Mouse (Mus musculus) fibroblast of lung, adult 2 months (primary cell): Measurements from ENCODE around the gene Foxj3.

Experiments
- DNase-seq: peaks from one replicate; pipeline ENCODE4 v3.0.0-alpha.2; 2011; ENCODE audit warnings: low read depth

Gene Foxj3

DNA sequence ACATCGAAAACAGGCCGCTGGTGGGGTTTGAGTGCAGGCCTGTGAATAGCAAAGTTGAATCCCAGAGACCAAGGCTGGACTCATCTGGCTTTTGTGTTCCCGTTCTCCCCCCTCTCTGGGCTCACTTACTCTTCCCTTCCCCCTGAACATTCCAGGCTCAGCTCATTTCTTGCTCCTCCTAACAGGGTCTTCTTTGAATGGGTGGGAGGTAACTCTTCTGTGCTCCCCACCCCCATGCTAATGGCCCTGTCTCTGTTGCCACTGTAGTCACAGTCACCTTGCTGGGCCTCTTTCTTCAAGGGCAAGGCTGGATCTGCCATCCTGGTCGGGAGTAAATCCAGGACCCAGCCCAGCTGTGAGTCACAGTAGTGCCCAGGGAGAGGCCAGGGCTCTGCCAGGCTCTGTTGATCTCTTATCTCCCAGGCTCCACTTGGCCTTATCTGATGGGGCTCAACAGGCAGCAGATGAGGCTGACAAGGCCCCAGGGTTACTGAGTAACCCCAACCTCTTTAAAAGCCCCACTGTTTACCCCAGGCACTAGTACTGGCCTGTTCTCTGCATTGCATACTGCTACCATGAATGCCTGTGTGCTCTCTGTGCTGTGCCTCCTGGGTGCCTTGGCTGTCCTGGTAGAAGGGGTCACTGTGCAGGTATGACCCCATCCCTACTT is 100.5 kb downstream of the Foxj3 start, which contains the start of gene Guca2a:
Gene Guca2a, plus strand, starts transcription at position 529 of the 670 bp plus-strand sequence.
- DNase-seq: no peak

DNA sequence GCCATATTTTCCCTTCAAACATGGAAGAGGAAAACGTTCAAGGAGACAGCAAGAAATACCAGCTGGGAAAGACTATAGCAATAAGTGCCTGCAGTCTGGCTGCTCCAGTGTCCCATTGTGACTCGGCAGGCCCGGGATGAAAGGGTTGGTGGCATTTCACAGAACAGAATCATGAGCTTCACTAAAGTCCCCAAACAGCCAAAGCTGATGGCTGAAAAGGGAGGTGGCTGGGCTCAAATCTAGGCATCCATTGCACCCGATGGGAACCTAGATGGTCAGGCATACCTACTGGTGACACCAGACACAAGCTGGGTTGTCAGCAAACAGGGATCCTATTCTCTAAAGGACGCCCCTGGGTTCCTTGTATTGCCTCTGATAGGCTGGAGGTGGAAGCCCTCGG is 101.1 kb downstream of the Foxj3 start:
- DNase-seq: no peak

DNA sequence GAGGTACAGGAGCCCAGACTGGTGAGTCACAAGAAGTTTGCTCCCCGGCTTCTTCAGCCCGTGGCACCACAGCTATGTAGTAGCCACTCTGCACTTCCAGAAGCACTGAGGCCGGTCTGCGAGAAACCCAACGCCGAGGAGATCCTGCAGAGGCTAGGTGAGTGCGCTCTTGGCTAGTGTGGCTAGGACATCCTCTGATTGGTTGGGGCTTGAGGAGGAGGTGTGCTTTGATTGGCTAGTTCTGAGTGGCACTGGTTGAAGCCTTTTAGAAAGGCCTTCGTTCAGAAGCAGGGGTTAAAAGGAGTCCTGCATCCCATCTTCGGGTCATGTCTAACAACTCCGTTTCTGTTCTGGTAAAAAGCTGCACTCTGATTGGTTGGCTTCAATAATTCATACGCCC is 101.9 kb downstream of the Foxj3 start:
- no peak for DNase-seq

DNA sequence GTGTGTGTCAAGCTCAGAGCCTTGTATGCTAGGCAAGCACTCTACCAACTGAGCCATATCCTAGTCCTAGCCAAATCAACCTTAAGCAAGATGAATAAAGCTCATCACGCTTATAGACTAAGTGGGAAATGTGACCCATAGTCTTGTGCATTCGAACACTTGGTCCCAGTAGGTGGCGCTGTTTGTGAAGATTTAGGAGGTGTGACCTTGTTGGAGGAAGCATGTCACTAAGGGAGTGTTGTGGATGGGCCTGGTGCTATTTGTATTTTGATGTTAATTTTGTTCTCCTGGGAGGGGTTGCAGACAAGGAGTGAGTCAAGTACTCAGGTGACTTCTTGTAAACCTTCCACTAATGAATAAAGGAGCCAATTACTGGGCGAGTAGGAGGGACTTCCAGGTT is 105.9 kb downstream of the Foxj3 start:
- DNase-seq: no peak

DNA sequence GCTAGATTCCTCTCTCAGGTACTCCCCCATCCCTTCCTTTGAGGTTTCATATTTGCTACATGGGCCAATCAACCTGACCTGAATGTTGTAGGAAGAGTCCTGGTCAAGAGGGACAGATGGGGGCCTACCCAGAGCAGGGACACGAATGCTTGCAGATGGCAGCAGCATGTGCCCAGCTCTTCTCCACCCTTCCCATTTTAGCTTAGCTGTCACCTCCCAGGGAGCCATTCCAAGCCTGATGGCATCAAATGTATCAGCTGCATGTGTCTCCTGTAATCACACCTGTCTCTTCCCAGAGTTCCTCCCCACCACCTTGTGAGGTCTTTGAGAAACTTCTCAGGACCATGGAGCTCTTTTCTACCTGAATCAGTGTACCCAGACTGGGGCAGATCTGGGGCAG is 120.2 kb downstream of the Foxj3 start:
- no peak for DNase-seq

DNA sequence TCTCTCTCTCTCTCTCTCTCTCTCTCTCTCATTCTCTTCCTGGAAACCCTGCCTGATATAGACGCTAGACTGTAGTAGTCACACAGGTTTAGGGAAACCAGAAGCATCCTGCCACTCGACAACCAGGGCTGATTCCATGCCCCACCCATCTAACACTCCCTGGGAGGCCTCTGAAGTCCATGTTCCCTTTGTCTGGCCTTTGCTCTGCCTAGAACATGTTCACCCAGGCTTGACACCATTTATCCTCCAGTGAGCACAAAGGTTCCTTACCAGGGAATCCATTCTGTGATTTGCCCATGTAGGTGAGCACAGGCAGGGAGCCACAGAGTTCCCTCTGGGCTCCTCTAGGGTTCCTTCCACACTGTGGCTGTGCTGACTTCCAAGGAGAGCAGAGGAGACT is 121.4 kb downstream of the Foxj3 start:
- DNase-seq: no peak

DNA sequence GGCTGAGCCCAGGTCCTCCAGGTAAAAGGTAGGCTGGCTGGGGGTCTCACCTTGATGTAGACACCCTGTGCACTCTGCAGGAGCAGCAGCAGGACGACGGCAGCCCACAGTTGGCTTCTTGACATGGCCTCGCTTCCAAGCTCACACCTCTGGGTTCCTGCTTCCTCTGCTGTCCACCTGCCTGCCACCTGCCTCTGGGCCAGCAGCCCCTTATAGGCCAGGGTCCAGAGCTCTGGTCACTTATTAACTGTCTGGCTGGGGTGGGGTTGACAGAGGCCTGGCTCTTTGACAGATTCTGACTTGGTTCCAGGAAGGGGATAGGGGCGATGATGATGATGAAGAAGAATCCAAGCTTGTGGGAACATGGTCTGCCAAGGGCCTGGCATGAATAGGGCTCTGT is 121.9 kb downstream of the Foxj3 start, which contains the start of gene Guca2b:
Gene Guca2b, minus strand, starts transcription at position 224 of the 400 bp plus-strand sequence.
- DNase-seq: no peak

DNA sequence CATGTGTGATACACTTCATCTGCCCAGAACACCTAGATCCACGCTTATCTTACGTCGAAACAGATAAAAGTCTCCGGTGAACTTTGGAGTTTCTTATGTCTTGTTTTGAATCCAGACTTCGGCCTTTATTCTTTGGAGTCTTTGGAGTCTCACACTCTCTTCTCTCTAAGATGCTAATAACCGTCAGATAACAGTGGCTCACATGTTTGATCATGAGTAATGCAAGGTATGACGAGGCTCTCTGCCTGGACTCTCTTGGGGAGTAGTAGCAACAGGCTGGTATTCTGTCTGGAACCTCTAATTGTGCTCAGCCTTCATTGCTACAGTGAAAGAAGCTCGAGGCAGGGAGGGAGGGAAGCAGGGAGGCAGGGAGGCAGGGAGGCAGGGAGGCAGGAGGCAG is 123.2 kb downstream of the Foxj3 start:
- DNase-seq: no peak

DNA sequence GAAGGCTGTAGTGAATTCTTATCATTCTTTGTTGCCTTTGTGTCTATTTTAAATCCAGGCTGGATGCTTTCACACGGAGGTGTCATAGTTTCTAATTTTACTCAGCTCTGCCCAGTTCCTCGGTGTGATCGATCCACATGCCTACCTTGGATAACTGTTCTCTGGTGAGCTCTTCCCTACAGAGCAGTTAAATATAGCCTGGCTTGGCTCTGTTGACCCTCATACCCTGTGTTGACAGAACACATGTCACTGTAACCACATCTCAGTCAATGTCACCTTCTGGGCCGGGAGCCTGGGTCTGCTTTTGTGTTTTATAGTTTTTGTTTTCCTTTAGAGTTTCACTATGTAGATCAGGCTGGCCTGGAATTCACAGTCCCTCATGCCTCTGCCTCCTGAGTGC is 125.3 kb downstream of the Foxj3 start:
- DNase-seq: no peak

DNA sequence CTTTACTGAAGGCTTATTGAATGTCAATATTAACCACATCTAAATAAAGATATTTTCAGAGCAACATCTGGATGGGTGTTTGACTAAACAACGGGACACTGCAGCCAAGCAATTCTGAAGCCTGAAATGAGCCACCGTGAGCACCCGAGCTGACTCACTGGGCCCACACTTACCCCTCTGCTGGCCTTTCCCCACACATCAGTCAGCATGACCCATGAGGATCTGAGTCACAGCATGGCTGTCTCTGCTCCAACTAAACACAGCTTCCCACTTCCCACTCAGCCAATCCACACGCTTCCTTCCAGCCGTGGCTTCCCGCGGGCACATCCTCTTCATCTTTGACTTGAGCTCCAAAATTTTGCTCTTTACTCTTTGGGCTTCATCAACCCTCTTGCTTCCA is 126.2 kb downstream of the Foxj3 start:
- peak; percentile 87 for DNase-seq

DNA sequence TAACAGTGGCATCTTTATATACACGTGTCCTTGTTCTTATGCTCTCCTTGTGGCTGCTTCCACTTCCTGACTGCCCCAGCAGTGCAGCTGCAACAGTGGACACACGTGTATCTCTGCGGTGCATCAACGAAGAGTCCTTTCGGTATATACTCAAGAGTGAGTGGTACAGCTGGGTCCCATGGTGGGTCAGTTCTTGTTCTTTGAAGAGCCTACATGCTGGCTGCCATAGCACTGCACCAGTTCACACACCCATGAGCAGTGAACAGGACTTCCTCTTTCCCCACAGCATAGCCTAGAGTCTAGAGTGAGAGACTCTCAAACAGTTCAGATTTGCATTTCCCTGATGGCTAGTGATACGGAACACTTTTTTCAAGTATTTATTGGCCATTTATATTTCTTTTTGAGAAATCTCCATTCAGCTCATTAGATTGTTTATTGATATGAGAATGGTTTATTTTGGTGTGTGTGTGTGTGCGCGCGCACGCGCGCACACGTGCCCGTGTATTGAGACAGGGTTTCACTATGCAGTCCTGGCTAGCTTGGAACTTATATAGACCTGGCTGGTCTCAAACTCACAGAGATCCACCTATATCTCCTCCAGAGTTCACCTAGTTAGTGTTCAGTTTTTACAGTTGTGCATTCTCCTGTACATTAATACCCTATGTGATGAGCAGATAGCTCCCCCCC is 126.7 kb downstream of the Foxj3 start:
- no peak for DNase-seq

DNA sequence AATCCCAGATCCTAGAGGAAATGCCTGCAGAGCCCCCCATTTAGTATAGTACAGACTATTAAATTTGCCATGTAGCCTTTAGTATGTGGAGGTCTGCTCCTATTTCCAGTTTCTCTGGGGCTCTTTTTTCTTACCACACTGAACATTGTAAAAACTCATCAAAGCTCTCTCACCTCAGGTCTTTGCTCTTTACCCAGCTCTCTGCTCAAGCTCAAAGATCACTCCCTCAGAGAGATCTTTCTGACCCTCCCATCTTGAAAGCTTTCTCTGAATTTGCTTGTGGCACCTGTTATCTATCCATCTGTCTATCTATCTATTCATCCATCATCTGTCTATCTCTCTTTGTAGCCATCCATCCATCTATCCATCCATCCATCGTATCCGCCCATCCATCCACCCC is 128.4 kb downstream of the Foxj3 start:
- no peak for DNase-seq

DNA sequence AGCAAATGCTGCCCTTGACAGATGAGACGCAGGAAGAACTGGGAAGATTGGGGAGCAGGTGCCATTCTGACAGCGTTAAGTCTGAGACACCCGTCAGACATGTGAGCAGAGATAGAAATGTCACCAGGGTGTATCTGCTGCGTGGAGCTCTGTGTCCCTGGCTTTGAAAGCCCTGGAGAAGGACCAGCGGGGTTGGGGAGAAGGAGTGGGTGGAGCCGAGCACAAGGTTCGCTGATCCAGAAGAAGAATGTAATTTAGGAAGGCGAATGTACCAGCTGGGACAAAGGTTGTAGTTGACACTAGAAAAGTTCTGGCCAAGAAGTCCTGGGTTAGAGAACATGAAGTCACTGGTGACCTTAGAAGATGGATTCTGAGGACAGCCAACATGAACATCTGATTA is 129.3 kb downstream of the Foxj3 start:
- no peak for DNase-seq

DNA sequence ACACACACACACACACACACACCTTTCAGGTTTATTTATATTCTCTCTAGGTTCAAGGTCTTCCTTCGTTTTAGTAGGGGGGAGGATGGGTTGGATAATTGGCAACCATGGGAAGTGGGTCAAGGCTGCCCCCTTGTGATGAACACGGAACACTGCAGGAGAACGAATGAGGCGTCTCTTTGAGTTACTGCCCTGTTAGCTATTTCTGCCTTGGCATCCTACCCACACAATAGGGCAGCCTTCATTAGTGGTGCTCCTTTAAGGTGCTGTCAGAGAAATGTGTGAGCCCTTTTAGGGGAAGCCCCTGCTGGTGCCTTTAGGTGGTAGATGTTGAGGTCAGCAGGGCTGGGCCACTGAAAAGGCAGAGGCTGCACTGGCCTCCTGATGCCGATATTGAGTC is 130.7 kb downstream of the Foxj3 start:
- no peak for DNase-seq

DNA sequence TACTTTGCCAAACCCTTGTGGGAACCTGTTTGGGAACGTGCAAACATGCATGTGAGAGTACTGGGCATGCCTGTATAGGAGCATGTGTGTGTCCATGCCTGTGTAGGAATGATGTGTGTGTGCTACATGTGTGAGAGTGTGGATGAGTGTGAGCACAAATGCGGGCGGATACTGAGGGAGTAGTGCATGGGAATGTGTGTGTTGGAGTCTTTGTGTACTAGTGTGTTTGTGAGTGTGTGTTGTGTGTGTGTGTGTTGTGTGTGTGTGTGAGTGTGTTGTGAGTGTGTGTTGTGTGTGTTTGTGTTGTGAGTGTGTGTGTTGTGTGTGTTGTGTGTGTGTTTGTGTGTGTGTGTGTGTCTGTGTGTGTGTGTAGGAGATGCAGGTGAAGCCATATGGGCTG is 131.4 kb downstream of the Foxj3 start:
- DNase-seq: no peak

DNA sequence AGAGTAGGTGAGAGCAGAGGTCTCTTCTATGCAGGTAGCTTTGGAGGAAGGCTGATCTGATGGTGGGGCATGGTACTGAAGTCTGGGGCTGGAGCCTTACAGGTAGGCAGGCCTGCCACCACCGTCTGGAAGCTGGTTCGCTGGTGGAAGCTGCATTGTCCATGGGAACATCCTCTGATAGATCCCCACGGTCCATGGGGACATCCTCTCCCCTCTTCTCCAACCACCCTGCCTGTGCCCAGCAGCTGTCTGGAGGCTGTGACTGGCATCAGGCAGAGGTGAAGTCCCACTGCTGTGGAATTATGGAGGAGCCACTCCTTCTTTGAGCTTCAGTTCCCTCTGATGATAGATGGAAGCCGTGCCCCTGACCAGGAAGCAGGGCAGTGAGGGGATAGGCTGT is 131.8 kb downstream of the Foxj3 start:
- DNase-seq: no peak

DNA sequence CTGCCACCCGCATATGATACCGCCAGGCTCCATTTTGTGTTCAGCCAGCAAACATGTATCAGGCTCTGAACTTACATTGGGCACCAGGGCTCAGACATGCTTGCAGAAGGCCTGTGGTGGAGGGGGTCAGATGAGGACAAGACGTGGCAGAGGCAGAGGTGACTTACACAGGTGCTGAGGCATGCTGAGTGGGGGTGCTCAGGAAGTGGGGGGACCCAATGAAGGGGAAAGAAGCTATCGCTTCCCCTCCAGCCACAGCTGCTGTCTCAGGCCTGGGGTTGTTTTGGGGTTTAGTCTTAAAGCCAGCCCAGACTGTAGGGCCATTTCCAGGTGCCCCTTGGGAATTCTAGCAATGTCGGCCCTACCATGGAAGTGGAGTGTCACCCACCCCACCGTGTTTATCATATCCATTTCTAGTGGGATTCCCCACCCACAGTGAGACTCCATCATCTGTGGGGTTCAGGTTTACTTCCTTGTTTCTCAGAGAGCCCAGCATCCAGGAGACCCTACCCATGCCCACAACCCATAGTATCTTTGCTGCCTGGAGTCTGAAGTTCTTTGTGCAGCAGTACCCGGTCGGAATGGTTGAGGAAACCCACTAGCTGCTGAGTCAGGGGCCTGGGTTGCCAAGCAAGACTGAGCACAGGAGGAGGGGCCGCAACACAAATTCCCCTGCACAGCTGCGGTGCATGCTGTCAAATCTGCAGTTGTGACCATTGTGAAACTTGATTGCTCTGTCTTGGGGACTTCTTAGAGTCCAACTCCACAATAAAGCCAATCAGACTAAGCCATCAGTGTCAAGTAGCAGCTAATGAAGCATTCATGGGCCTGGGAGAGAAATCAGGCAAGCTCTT is 132.8 kb downstream of the Foxj3 start:
- DNase-seq: no peak

DNA sequence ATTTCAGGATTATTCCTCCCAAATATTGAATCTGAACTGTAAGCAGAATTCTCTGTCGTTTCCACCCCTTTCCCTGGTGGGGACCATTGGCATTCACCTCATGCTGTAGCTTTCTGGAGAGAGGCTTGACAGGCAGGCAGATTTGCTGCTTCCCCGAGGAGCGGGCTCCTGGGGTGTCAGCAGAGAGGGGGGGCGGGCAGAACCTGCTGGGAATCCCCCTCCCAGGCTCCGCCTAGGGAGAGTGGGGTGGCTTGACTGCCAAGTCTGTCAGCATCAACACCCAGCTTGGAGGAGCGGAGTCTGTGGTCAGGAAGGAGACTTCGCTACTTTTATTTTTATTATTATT is 133.4 kb downstream of the Foxj3 start:
- DNase-seq: no peak

DNA sequence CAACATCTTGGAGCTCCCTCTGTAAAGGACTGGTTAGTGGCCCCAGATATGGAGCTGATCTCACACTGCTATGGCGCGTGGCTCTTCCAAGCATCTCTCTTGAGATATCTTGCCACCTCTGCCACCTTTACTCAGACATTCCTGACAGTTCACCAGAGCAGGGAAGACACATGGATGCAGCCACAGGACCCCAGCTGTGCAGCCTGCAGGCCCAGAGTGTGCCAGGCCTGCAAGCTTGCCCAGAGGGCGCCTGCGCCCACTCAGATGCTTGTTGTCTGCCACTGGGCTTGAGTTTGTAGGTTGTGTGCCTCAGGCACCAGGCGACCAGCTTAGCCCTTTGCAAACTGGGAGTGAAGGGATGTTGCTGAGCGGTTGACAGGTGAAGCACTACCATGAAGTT is 133.9 kb downstream of the Foxj3 start:
- DNase-seq: no peak

DNA sequence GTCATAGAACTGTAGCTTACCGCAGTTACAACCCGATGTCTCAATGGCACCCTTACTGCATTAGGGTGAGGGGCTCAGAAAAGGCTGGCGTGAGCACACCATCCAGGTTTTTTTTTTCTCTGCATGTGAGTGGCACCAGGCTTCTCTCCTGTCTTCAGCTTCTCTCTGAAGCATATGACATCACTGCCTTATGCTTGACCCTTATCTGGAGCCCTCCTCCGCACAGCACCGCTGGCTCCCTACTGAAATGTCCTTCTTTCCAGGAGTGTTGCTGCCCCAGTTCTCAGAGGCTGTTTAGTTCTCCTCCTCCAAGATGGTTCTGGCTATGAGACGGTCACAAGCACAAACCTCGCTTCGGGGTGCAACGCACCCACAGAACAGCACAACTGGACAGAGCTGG is 134.4 kb downstream of the Foxj3 start:
- no peak for DNase-seq

DNA sequence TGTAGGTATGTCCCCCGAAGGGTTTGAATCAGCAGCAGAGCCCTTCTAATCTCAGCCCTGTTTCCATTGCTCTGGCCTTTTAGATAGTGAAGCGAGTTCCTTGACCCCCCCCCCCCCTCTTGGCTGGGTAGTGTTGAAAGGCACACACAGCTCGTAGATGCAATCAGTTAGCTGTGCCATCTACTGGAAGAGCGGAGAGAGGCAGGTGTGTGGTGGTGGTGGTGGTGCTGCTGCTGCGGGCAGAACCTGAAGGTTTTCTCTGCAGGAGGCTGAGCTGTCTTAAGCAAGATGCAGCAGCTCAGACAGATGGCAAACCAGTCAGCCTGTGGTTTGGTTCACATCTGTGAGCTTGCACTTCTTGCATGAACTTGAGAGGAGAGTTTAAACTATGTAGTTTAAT is 135.9 kb downstream of the Foxj3 start:
- no peak for DNase-seq
